Comparison of ENCODE assay signal across 9 mouse cellular contexts in the genomic region with DNA sequence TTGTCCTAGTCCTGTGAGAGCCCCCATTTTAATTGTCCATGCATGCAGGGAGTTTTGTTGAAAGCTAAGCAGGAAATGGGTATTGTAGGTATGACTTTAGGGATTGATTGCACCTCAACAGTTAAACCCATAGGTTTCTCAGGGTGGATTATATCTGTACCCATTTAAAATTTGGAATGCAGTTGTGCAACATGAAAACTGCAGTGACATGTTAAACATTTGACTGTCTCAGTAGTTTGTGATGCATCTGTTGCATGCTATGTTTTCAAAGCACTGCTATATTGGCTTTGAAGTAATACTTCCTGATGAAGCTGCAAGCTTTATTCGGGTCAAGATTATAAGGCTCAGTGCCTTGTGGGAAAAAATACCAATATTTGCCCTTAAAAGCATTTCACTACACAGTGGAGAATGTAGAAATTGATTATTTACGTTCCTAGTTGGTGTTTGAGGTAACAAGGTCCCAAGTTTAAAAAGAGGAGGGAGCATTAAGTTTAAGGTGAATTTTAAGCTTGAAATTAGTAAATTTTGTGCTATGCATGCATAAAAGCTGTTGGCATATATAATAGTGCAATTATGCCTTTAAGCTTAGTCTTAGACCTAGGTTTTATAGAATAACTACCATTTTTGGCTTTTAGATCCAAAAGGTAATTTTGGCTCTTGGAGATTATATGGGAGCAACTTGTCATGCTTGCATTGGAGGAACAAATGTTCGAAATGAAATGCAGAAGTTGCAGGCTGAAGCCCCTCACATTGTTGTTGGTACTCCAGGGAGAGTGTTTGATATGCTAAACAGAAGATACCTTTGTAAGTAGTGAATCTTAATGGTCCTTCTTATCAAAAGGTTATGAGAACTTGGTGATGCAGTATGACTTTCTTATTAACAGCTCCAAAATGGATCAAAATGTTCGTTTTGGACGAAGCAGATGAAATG. TPM values are rescaled to one million over a fixed set of nuclear protein-coding genes. Genes with fewer than 3 reads are reported as not detected.
A peak's percentile ranks its signal among the peaks of the same experiment; 100 is the strongest.
DNase-seq lines count a peak whose midpoint lies in the region; ATAC-seq and TF ChIP-seq lines count a peak whose summit lies in the region.
"Had no signal": no experiment of that assay in that cellular context is flagged by ENCODE, and none has a peak within 500 bp of the region (broad histone marks: within the 10 kb centered on the region; RNA-seq: fewer than 3 reads in every experiment).

No protein-coding gene starts in this region.

- 35% methylated on average over 5 of the region's 5 CpGs for WGBS in cerebellum, adult 2 months
- 36% methylated on average over 5 of the region's 5 CpGs for WGBS in liver, embryonic 12.5 days (ENCODE audit: insufficient replicate concordance)

- TF ChIP-seq POLR2A in cerebellum, adult 2 months (IDR thresholded peaks at IDR 0.05; ENCODE audit: borderline replicate concordance, insufficient read depth, low read length): no peak
- TF ChIP-seq POLR2A in testis, adult 2 months (IDR thresholded peaks at IDR 0.05; ENCODE audit: control insufficient read depth, low read depth, low read length): no peak

- H3K36me3 ChIP-seq in testis, adult 2 months (ENCODE audit: control insufficient read depth, insufficient read depth, low read length): no peaks in the 10 kb centered on the region
- H3K36me3 ChIP-seq in liver, embryonic 12.5 days: peaks cover 64% of the 10 kb centered on the region

- peak overlapping the region; percentile 93 for H3K4me3 ChIP-seq in cerebellum, adult 2 months (replicated peaks; ENCODE audit: insufficient read depth, low read depth, low read length)
- H3K4me3 ChIP-seq in testis, adult 2 months (ENCODE audit: control insufficient read depth, low read depth, low read length): peak overlapping the region; percentile 71; the same call in 1 of the 2 replicates
- peak overlapping the region; percentile 97 for H3K4me3 ChIP-seq in liver, embryonic 12.5 days

- no peak for ATAC-seq in liver, embryonic 12.5 days

- intact Hi-C loops in gastrocnemius, postnatal 36 days (cut with DNase I): no loop called here

- H3K27me3 ChIP-seq in cerebellum, adult 2 months (ENCODE audit: control insufficient read depth, insufficient read depth, low read length): no peaks in the 10 kb centered on the region
- H3K27me3 ChIP-seq in testis, adult 2 months (ENCODE audit: control insufficient read depth, insufficient read depth, low read length): no peaks in the 10 kb centered on the region
- H3K27me3 ChIP-seq in liver, embryonic 12.5 days (replicated peaks): no peaks in the 10 kb centered on the region

- no peak for TF ChIP-seq CTCF in cerebellum, adult 2 months (IDR thresholded peaks at IDR 0.05; ENCODE audit: borderline replicate concordance, insufficient read depth, low read depth, low read length)
- no peak for TF ChIP-seq CTCF in testis, adult 2 months (IDR thresholded peaks at IDR 0.05; ENCODE audit: control insufficient read depth, insufficient read depth, insufficient replicate concordance, low read depth, low read length)

- H3K4me1 ChIP-seq in cerebellum, adult 2 months (ENCODE audit: control insufficient read depth, insufficient read depth, low read length): no peaks in the 10 kb centered on the region; the same call in 1 of the 2 replicates
- no peaks in the 10 kb centered on the region for H3K4me1 ChIP-seq in testis, adult 2 months (ENCODE audit: control insufficient read depth, insufficient read depth, low read length)
- peaks cover 31% of the 10 kb centered on the region for H3K4me1 ChIP-seq in liver, embryonic 12.5 days

- no peak for DNase-seq in cerebellum, adult 2 months
- DNase-seq in cerebellum, postnatal 36 days: no peak
- no peak for DNase-seq in testis, postnatal 14 days (ENCODE audit: low spot score)
- DNase-seq in thymus, postnatal 0 days (ENCODE audit: low spot score): no peak
- no peak for DNase-seq in gastrocnemius, postnatal 36 days
- no peak for DNase-seq in cerebellum, postnatal 10 days

- H3K27ac ChIP-seq in cerebellum, adult 2 months (ENCODE audit: insufficient read depth, low read length): no peak overlapping the region
- no peak overlapping the region for H3K27ac ChIP-seq in testis, adult 2 months (ENCODE audit: control insufficient read depth, insufficient read depth, low read depth, low read length)
- peak overlapping the region; percentile 95 for H3K27ac ChIP-seq in liver, embryonic 12.5 days

- H3K4me2 ChIP-seq in liver, embryonic 12.5 days: peak overlapping the region; percentile 81

- H3K9me3 ChIP-seq in liver, embryonic 12.5 days (replicated peaks): no peaks in the 10 kb centered on the region

- H3K9ac ChIP-seq in liver, embryonic 12.5 days: peak overlapping the region; percentile 99

RNA-seq across cellular contexts. Expression of gene Eif4a2, which starts 2.4 kb away (rescaled TPM):
- polyA plus RNA-seq in cerebellum, adult 2 months (2012; rRNA removed): 737 and 742 TPM in 2 replicates
- 75.5 and 108 TPM in 2 replicates for polyA plus RNA-seq in testis, adult 2 months (2012; rRNA removed)
- 99.9 and 102 TPM in 2 replicates for polyA plus RNA-seq in liver, embryonic 12.5 days (2016; fragmentation: Nextera tagmentation; extraction: Ambion mirVana)
- 142 and 150 TPM in 2 replicates for polyA plus RNA-seq in thymus, postnatal 0 days (2015; fragmentation: Nextera tagmentation; extraction: Ambion mirVana)
- total RNA-seq in gastrocnemius, postnatal 36 days (2021): 100 to 1,000 TPM; 380 to 417 TPM

RNA-seq across cellular contexts. Expression of gene Rfc4, which starts 17.9 kb away (rescaled TPM):
- polyA plus RNA-seq in cerebellum, adult 2 months (2012; rRNA removed): 2.1 and 2.5 TPM in 2 replicates
- polyA plus RNA-seq in testis, adult 2 months (2012; rRNA removed): 5.2 and 8.4 TPM in 2 replicates
- polyA plus RNA-seq in liver, embryonic 12.5 days (2016; fragmentation: Nextera tagmentation; extraction: Ambion mirVana): 184 and 199 TPM in 2 replicates
- 158 and 177 TPM in 2 replicates for polyA plus RNA-seq in thymus, postnatal 0 days (2015; fragmentation: Nextera tagmentation; extraction: Ambion mirVana)
- total RNA-seq in gastrocnemius, postnatal 36 days (2021): 1 to 10 TPM; 5.8 to 7.1 TPM
- polyA plus RNA-seq: liver, adult 2 months had no signal

RNA-seq across cellular contexts. Expression of gene Adipoq, which starts 36.7 kb away (rescaled TPM):
- 0.33 TPM in 1 of 2 replicates, not detected in the other for polyA plus RNA-seq in cerebellum, adult 2 months (2012; rRNA removed)
- 14.2 and 16.1 TPM in 2 replicates for polyA plus RNA-seq in testis, adult 2 months (2012; rRNA removed)
- polyA plus RNA-seq in liver, embryonic 12.5 days (2016; fragmentation: Nextera tagmentation; extraction: Ambion mirVana): not detected in 2 replicates
- polyA plus RNA-seq in thymus, postnatal 0 days (2015; fragmentation: Nextera tagmentation; extraction: Ambion mirVana): 0.69 and 4.6 TPM in 2 replicates
- total RNA-seq in gastrocnemius, postnatal 36 days (2021): 10 to 100 TPM in 1 of 2 experiments, 1 to 10 TPM in 1; 5.6 to 13.1 TPM
- polyA plus RNA-seq: liver, adult 2 months had no signal

RNA-seq across cellular contexts. Expression of gene Kng1, which starts 52.0 kb away (rescaled TPM):
- polyA plus RNA-seq in cerebellum, adult 2 months (2012; rRNA removed): not detected in 2 replicates
- polyA plus RNA-seq in testis, adult 2 months (2012; rRNA removed): 0.10 TPM in 1 of 2 replicates, not detected in the other
- polyA plus RNA-seq in liver, embryonic 12.5 days (2016; fragmentation: Nextera tagmentation; extraction: Ambion mirVana): 145 and 151 TPM in 2 replicates
- polyA plus RNA-seq in thymus, postnatal 0 days (2015; fragmentation: Nextera tagmentation; extraction: Ambion mirVana): 0.17 and 0.76 TPM in 2 replicates
- total RNA-seq in gastrocnemius, postnatal 36 days (2021): under 1 TPM in 1 of 2 experiments, not detected in 1; 0.43 TPM

Comparison
In these comparisons a context has a peak if more than half of its experiments do, and no peak if none do; other contexts are left out.
1. RNA of gene Rfc4, which starts 17.9 kb away (polyA plus RNA-seq): 184 to 199 TPM in liver, embryonic 12.5 days and 158 to 177 TPM in thymus, postnatal 0 days; 5.2 to 8.4 TPM in testis, adult 2 months and 2.1 to 2.5 TPM in cerebellum, adult 2 months; every median in the first group is over 10 times any median in the second.
2. Peak in every context shown above with its lines, with median percentiles within 50 percentile points of each other: H3K4me3 ChIP-seq.